ENCODE assay signal across 8 mouse cellular contexts in the genomic region with DNA sequence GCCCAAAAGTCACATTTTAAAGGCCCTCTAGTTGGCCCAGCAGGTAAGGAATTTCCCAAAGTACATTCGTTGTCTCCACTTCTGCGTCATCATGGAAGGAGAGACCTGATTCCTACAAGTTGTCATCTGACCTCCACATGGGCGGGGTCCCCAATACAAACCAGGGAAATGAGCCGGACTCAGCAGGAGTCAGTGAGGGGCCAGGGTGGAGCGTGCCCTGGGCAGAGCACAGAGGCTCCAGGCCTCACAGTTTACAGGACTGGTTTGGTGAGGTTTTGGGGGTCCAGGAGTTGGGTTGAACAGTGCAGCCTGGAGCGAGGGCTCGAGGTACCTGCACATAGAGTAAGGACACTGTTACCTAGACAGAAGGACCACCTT. TPM values are rescaled to one million over a fixed set of nuclear protein-coding genes. Genes with fewer than 3 reads are reported as not detected.
DNase-seq lines count a peak whose midpoint lies in the region; ATAC-seq and TF ChIP-seq lines count a peak whose summit lies in the region.

No protein-coding gene starts in this region.

- peak; percentile 43 for DNase-seq in embryo, embryonic 10 days (ENCODE audit: low spot score)
- no peak for DNase-seq in embryo, embryonic 11 days
- DNase-seq in forebrain, postnatal 0 days = no peak
- no peak for DNase-seq in c-Kit-positive CD71-positive TER-119-positive erythroid progenitor cells, embryonic 14.5 days (ENCODE audit: low spot score)
- DNase-seq in thymus, postnatal 4 days = no peak
- DNase-seq in layer of hippocampus, adult 18-20 months (ENCODE audit: low spot score in 2 of 2) = no peak

- ATAC-seq in forebrain, postnatal 0 days = no peak
- no peak for ATAC-seq in liver, embryonic 16.5 days (ENCODE audit: low read depth)

- no peaks in the 10 kb centered on the region for H3K9me3 ChIP-seq in ES-Bruce4 (replicated peaks; ENCODE audit: control insufficient read depth, insufficient read depth, low read length, poor library complexity, severe bottlenecking)
- no peaks in the 10 kb centered on the region for H3K9me3 ChIP-seq in forebrain, postnatal 0 days (ENCODE audit: low read length)
- H3K9me3 ChIP-seq in liver, embryonic 16.5 days (replicated peaks; ENCODE audit: control insufficient read depth, low read length) = no peaks in the 10 kb centered on the region

- H3K4me2 ChIP-seq in forebrain, postnatal 0 days (ENCODE audit: low read depth) = no peak overlapping the region
- no peak overlapping the region for H3K4me2 ChIP-seq in liver, embryonic 16.5 days (ENCODE audit: low read depth, low read length)

- TF ChIP-seq POLR2A in ES-Bruce4 (IDR thresholded peaks at IDR 0.05; ENCODE audit: insufficient read depth, low read length) = peak; percentile 79

- TF ChIP-seq EP300 in ES-Bruce4 (IDR thresholded peaks at IDR 0.05; ENCODE audit: insufficient read depth, low read depth, low read length) = peak; percentile 79

- TF ChIP-seq CTCF in ES-Bruce4 (IDR thresholded peaks at IDR 0.05; ENCODE audit: low read depth, low read length) = no peak
- TF ChIP-seq CTCF in forebrain, postnatal 0 days (IDR thresholded peaks at IDR 0.05; ENCODE audit: low read depth) = no peak

- 61% methylated on average over 7 of the region's 7 CpGs for WGBS in forebrain, postnatal 0 days
- 72% methylated on average over 7 of the region's 7 CpGs for WGBS in liver, embryonic 16.5 days (ENCODE audit: insufficient replicate concordance)

- H3K27ac ChIP-seq in ES-Bruce4 (ENCODE audit: insufficient read depth, low read length) = peak overlapping the region; percentile 97
- peak overlapping the region; percentile 95 for H3K27ac ChIP-seq in forebrain, postnatal 0 days (ENCODE audit: low read depth, low read length)
- H3K27ac ChIP-seq in liver, embryonic 16.5 days (ENCODE audit: low read length) = 0 out of 2 replicates have a peak overlapping the region, but pooled peaks have one; percentile 36

- H3K4me3 ChIP-seq in ES-Bruce4 (ENCODE audit: low read depth, low read length) = peak overlapping the region; percentile 37
- no peak overlapping the region for H3K4me3 ChIP-seq in forebrain, postnatal 0 days (ENCODE audit: low read depth, low read length)
- no peak overlapping the region for H3K4me3 ChIP-seq in liver, embryonic 16.5 days (ENCODE audit: low read depth, low read length)

- no peaks in the 10 kb centered on the region for H3K27me3 ChIP-seq in ES-Bruce4 (ENCODE audit: control insufficient read depth, insufficient read depth, low read length, poor library complexity, severe bottlenecking)
- H3K27me3 ChIP-seq in forebrain, postnatal 0 days (ENCODE audit: insufficient read depth, low read length) = no peaks in the 10 kb centered on the region
- no peaks in the 10 kb centered on the region for H3K27me3 ChIP-seq in liver, embryonic 16.5 days (ENCODE audit: control insufficient read depth, insufficient read depth, low read depth, low read length)

- H3K4me1 ChIP-seq in ES-Bruce4 (ENCODE audit: control insufficient read depth, insufficient read depth, low read length) = peaks cover 21% of the 10 kb centered on the region
- peaks cover 44% of the 10 kb centered on the region for H3K4me1 ChIP-seq in forebrain, postnatal 0 days (ENCODE audit: insufficient read depth)
- peaks cover 38% of the 10 kb centered on the region for H3K4me1 ChIP-seq in liver, embryonic 16.5 days (ENCODE audit: control insufficient read depth, low read depth, low read length)

- no peaks in the 10 kb centered on the region for H3K36me3 ChIP-seq in ES-Bruce4 (ENCODE audit: control insufficient read depth, insufficient read depth, low read length, poor library complexity, severe bottlenecking)
- H3K36me3 ChIP-seq in forebrain, postnatal 0 days (ENCODE audit: insufficient read depth) = no peaks in the 10 kb centered on the region
- no peaks in the 10 kb centered on the region for H3K36me3 ChIP-seq in liver, embryonic 16.5 days (ENCODE audit: control insufficient read depth, insufficient read depth)

- H3K9ac ChIP-seq in ES-Bruce4 (ENCODE audit: low read depth, poor library complexity, severe bottlenecking) = peak overlapping the region; percentile 19
- no peak overlapping the region for H3K9ac ChIP-seq in forebrain, postnatal 0 days
- no peak overlapping the region for H3K9ac ChIP-seq in liver, embryonic 16.5 days (ENCODE audit: low read depth, low read length)

RNA-seq across cellular contexts. Expression of gene Scyl1, which starts 38.5 kb away (rescaled TPM):
- polyA plus RNA-seq in ES-Bruce4 (2011; ENCODE audit: insufficient read depth, insufficient read length, low read depth, missing spikeins) = 37.1 and 42.8 TPM in 2 replicates
- total RNA-seq in forebrain, postnatal 0 days (2014; rRNA removed) = 79.8 and 98.1 TPM in 2 replicates
- polyA plus RNA-seq in forebrain, postnatal 0 days (2015; fragmentation: Nextera tagmentation; extraction: Ambion mirVana) = 62.7 and 68.8 TPM in 2 replicates
- polyA plus RNA-seq in liver, embryonic 16.5 days (2015; fragmentation: Nextera tagmentation; extraction: Ambion mirVana) = 19.3 and 21.5 TPM in 2 replicates
- 10 to 100 TPM; 77.3 to 80.3 TPM for total RNA-seq in layer of hippocampus, adult 18-20 months (2021)

Comparison
In these comparisons a context has a peak if more than half of its experiments do, and no peak if none do; other contexts are left out.
1. H3K27ac ChIP-seq: peak in every context shown above with its lines; median percentile 97 in ES-Bruce4; 95 in forebrain, postnatal 0 days; 36 in liver, embryonic 16.5 days.